Mouse (Mus musculus): ENCODE data around the gene H2-K1.
"Not testable (repeated sequence)": the region's sequence is repeated elsewhere in the genome, so short reads cannot be mapped to it uniquely, and the experiment has no call there.

Gene H2-K1

DNA sequence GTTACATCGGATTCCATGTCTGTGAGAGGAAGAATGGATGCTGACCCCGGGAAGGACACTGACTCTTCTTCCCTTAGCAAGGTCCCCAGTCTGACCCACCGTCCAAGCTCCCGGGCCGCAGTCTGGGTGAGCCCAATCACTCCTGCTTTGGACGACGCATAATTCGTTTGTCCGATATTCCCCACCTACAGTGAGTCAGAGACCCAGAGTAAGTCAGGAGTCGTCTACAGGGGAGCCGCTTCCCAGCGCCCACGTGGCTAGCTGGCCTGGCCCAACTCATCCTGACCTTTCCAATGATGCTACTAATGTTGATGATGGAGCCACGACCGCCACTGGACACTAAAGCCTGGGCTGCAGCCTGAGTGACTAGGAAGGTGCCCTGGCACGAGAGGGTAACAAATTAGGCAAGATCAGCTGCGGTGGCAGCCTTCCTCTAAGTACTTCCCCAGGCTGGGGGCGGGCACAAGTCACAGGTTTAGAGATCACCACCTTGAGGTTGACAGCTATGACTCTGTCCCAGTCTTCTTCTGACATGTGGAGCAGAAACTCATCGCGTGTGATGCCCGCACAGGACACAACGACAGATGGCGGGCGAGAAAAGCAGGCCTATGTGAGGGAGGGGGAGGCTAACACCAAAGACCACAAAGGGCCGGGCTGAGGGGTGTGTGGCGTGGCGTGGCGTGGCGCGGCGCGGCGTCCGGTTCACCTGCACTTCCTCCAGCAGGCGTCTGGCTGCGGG lies 26.9 kb upstream of the H2-K1 start:
- DNase-seq = peak; percentile 24

DNA sequence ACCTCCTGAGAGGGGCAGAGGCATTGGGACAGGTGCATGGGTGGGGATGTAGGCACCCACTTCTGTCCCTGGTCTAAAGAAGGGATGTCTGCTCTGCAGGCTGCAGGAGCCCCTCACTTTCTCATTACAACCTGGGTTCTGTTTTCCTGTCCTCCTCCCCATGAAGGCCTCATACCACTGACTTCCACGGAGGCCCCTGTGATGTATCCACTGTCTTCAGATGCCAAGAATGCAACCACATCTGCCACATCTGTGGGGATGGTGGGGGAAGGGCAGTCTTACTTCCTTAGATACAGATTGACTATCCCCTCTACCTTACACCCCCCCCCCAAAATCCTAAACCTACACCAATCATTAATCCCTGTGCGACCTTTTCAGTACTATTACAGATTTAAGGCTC lies 26.1 kb upstream of the H2-K1 start:
- DNase-seq = no peak

DNA sequence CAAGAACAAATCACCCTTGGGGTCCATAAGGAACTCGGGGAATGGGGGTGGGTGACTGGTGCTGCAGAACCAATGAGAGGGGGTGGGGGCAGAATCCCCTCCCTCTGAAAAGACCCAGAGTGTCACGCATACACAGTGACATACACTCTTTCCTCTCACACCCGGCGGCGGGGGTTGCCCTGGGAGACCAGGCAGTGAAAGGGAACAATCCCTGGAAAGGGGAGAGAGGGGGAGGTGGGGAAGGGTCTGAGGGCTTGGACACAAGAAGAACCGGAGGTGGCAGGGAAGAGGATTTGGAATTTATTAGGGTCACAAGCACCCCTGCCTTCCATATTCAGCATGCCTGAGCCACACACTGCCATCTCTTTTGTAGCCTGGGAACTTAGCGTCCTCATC lies 25.6 kb upstream of the H2-K1 start:
- DNase-seq = no peak

DNA sequence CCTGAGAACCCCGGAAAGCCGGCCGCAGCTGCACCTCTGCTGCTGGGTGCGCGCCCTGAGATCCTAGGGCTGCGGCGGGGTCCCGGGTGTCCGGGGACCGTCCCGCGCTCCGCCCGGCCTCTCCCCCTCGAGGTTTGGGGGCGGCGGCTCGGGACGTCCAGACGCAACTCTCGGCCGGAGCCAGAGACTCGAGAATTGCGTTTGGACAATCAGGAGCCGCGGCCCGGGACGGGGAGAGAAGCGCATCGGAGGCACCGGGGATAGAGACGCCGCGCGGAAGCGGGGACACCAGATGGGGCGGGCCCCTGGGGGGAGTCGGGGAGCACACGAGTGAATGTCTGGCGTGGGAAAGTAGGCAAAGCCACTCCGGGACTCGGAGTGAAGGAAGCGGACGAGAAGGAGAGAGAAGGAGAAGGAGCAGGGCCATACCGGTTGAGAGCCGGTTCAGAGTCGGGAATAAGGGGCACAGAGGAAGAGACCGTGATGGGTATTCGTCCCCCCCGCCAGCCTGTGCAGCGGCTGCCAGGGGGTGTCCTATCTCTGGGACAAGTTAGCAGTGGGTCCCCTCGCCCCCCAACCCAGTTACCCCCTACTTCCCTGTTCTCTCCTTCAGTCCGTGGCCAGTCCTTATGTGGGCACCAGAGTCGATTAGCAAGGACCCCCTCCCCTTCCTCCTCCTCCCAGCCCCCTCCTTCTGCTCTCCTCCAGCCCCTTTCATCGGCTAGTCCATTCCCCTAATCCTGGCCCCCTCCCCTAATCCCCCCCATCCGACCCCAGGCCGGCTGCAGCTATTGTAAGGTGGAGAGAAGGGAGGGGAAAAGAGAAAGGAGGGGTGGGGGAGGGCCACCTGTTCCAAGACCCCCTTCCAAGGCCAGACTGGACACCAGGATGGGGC lies 25.0 kb upstream of the H2-K1 start:
- DNase-seq = no peak

DNA sequence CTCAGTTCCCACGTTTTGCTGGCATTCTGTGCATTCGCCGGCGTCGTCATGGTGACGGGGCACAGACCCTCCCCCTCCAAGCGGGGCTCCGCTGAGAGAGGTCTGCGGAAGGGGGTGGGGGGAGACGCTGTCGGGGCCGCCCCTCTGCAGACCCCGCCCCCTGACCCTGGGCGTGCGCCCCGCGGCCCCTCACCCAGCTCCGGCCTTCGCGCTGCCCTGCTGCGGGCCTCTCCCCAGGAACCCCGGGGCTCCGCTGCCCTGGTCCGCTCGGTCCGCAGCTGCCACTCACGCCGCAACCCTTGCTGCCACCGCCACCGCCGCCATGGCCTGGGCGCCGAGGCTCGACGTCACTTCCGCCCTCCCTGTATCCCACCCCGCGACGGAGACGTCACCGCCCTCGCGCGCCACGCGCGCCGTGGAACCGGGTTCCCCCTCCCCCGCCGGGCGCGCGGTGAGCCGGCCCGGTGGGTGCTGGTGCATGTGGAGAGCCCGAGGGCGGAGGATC lies 24.2 kb upstream of the H2-K1 start, which contains the start of gene Ring1:
Ring1 (minus strand) TSS at position 364 of the 505 bp plus-strand sequence.
- DNase-seq = peak; percentile 90

DNA sequence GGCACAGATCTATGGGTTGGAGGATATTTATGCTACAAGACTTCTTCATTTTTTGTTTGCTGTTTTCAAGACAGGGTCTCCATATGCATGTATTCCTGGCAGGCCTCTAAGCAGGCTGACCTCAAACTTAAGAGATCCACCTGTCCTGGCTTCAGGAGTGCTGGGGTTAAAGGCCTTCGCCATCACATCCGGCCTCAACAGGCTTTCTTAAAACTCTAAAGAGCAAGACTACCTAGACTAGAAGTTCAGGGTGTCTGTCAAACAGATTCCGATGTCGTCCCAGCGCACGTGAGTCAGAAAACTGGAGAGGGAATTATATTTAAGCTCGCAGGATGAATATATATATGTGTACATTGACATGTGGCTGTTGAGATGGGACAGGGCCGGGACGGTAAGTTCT lies 23.5 kb upstream of the H2-K1 start:
- no peak for DNase-seq

DNA sequence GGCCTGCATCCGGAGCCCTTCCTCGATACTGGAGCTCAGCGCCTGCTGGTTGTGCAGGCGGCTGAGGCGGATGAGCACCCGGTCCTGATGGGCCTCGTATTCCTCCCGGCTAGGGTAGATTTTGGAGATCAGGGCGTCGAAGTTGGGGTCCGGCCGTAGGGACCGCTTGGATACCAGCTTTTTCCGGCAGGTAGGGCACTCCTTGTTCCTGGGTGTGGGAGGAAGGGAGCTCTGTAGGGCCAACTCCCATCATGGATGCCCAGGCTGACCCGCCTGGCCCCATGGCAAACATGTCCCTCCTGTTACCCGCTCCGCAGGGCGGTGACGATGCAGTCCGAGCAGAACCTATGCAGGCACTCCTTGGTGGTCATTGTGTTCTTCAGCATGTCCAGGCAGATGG lies 22.8 kb upstream of the H2-K1 start:
- DNase-seq = no peak

DNA sequence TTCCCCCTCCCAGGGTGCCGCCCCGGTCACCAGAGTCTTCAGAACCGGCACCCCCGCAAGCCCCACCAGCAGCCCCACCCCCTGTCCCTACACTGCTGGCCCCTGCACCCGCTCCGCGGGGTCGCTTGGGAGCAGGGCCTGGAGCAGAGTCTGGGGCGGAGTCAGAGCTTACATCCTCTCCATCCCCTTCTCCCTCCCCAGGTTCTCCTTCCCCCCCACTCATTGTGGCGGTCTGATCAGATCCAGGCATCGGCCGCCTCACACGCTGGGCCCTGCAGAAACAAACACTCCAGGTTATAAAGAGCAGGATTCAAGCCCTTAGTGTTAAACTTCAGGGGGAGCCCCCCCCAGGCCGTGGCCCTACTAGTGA lies 22.3 kb upstream of the H2-K1 start:
- no peak for DNase-seq

DNA sequence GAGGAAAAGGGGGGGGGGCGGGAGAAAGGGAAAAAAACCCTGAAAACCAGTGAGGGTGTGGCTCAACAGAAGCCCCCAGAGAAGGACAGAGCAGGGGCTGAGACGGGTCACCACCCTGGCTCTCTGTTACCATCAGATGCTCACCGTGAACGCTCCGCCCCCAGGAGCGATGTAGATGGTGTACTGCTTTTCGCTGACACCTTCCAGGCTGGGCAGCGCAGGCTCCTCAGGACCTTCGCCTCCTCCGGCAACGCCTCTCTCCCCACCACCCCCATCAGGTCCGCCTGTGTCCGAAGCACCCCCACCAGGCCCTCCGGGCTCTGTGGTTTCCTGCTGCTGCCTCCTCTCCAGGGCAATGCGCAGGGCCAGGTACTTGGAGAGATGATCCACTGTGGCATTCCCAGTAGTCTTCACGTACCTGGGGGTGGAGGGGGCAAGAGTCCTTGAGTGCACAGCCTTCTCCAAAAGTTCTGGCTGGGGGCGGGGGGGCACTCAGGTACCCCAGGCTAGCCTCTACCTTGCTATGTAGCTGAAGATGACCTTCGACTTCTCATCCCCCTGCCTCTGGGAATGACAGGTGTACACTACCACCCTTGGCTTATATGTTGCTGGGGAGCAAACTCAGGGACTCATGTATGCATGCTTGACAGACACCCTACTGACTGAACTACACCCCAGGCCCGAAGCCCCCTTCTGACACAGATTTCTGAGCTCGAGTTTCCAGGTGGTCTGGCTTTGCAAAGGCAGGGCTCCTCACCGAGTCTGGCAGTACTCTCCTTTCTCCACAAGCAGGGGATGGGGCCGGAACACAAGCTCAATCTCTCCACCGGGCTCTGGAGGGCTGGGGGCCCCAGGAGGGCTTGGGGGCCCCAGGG lies 21.6 kb upstream of the H2-K1 start:
- DNase-seq = no peak

DNA sequence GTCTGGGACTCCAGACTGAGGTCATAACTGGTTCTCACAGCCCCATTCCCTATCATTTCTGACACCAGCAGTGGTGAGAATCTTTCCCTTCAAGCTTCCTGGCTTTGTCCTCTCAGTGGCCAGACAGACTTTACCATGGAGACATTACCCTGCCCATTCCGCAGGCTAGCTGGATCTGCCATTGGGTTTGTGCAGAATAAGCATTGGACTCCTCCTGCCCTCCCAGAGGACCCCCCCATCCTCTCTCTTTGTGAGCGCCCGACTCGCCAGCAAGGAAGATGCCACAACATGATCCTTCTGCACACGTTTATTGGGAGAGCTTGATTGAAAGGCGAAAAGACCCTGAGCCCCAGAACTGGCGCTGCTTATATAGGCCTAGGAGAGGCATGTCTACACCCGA lies 13.3 kb upstream of the H2-K1 start:
- DNase-seq = no peak

DNA sequence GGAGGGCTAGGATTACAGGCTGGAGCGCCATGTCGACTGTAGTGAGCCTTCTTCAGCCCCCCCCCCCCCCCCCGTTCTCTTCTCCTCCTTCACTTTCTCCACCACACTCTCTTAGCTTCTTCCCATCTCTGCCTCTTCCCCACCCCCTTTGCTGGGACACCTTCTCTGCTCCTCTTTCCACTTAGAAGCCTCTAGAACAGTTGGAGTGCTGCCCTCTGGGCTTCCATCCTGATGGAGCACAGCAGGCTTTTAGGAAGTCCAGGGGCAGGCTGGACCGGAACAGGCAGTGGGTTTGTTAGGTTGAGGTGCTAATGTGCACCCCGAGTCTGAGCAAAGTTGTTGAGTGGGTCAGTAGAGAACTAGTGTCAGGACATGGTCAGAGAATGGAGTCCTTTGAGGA lies 10.0 kb upstream of the H2-K1 start:
- no peak for DNase-seq

DNA sequence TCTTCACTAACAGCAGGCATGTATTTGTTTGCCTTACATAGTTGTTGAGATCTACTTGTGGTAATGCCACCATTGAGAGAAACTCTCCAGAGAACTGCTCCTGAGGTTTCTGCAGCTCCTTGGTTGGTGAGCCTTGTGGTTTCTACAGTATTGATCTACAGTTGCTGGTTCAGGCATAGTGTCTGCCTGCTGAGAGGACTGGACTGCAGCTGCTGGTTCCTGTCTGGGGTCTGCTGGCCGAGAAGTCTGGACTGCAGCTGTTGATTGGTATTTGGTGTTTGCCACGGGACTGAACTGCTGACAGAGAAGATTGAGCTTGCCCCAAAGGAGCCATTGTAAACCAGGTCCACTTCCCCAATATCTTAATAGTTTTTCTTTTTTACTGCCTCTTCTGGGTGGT lies 6.4 kb upstream of the H2-K1 start:
- no peak for DNase-seq

DNA sequence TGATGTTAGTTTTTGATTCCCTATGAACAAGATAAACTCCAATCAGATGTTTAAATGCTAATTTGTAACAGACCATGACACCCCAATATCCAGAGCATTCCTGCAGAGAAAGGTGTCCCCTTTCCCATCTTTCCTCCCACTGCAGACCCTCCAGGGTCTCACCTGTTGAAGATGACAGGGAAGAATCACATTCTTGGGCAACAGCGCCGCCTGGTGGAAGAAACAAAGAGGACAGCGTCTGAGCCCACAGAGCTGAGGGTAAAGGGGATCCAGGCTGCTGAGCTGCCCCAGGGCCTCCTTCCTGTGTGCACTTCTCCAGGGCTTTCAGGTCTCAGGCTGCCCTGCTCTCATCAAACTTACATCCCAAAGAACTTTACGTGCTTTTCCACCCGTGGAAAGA lies 3.3 kb upstream of the H2-K1 start:
- DNase-seq = no peak

DNA sequence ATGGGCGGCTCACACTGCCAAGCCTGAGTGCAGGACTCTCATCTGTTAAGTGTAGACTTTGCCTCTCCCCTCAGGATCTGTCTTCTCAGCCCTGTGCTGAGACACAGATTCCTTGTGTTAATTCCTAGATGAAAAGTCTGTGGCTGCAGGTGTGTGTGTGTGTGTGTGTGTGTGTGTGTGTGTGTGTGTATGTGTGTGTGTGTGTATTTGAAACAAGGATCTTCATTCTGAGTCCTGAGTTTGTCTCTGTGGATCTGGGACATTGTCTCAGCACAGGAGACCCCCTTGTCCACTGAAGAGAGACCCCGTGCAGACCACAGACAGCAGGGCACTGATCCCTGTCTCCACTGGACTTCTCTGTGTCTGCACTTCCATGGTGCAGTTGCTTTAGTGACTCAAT lies 649 bp upstream of the H2-K1 start:
- DNase-seq = not testable (repeated sequence)

DNA sequence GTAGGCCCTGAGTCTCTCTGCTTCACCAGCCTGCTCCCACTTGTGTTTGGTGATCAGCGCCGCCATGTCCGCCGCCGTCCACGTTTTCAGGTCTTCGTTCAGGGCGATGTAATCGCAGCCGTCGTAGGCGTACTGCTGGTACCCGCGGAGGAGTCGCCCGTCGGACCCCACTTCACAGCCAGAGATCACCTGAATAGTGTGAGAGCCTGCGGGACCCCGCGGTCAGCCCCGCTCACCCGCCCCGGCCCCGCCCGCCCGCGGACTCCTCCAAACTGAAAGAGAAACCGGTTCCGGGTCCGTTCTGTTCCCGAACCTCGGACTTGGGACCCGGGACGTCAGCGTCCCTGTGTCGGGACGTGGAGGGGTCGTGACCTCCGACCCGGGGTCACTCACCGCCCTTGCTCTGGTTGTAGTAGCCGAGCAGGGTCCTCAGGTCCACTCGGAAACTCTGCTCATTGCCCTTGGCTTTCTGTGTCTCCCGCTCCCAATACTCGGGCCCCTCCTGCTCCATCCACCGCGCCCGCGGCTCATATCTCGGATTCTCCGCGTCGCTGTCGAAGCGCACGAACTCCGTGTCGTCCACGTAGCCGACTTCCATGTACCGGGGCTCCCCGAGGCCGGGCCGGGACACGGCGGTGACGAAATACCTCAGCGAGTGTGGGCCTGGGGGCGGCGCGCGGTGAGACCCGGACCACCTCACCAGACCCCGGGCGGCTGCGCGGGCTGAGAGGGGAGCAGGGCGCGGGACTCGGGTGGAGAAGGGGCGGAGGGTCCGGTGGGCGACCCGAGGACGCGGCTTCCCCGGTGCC lies 602 bp downstream of the H2-K1 start:
- DNase-seq = peak; percentile 37

DNA sequence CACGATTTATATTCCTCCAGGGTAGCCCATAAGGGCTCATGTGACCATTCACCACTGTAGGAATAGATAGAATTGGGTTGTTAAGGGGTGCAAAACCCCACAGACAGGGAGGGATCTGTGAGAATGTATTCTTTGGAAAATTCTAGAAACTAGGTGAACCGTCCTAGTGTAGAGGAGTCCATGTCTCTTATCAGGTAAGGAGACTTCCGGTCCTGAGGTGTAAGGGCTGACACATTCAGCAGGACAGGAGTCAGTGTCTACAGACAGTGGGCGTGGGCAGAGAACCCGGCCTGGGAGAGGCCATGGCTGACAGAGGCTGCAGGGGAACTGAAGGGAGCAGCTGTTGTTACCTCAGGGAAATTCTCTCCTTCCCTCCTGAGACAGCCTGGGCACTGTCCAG lies 1.4 kb downstream of the H2-K1 start:
- DNase-seq = not testable (repeated sequence)

DNA sequence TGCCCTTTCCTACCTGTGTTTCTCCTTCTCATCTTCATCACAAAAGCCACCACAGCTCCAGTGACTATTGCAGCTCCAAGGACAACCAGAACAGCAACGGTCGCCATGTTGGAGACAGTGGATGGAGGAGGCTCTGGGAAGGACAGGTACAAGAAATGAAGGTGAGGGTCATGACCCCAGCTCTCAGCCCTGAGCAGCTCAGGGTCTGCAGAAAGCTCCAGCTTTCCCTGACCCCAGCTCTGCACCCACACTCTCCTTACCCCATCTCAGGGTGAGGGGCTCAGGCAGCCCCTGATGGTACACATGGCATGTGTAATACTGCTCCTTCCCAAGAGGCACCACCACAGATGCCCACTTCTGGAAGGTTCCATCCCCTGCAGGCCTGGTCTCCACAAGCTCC lies 3.1 kb downstream of the H2-K1 start:
- not testable (repeated sequence) for DNase-seq

DNA sequence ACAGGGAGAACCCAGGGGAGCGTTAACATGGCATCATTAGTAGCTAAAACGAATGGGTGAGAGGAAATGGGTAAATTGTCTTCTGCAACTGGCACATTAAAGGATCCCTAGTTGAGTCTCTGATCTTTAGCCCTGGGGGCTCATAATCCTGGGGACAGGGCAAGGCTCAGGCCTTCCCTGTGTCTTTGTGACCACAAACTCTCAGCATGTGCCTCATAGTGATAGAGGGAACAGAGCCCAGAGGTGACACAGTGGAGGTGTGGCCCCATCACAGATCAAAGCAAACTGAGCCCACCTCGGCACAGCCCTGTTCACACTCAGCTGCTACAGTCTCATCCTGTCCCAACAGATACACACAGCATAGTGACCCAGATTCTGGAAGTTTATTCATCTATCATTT lies 4.5 kb downstream of the H2-K1 start:
- no peak for DNase-seq

DNA sequence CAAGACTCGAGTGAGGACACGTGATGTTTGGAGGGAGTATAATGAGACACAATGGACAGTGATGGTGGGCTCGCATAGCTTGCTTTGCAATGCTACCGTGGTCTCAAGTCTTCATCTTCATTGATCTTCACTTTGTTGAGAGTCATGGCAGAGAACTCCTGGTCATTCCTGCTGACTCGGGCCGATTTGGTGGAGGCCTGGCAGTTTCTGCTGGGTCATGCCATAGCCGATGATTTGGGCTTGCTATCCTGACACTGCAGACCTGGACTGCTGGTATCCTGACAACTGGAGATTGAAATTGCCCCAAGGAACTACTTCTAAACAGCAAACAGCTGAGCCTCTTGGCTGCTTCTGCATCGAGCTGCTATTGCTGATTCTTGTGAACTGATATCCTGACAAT lies 5.2 kb downstream of the H2-K1 start:
- no peak for DNase-seq

DNA sequence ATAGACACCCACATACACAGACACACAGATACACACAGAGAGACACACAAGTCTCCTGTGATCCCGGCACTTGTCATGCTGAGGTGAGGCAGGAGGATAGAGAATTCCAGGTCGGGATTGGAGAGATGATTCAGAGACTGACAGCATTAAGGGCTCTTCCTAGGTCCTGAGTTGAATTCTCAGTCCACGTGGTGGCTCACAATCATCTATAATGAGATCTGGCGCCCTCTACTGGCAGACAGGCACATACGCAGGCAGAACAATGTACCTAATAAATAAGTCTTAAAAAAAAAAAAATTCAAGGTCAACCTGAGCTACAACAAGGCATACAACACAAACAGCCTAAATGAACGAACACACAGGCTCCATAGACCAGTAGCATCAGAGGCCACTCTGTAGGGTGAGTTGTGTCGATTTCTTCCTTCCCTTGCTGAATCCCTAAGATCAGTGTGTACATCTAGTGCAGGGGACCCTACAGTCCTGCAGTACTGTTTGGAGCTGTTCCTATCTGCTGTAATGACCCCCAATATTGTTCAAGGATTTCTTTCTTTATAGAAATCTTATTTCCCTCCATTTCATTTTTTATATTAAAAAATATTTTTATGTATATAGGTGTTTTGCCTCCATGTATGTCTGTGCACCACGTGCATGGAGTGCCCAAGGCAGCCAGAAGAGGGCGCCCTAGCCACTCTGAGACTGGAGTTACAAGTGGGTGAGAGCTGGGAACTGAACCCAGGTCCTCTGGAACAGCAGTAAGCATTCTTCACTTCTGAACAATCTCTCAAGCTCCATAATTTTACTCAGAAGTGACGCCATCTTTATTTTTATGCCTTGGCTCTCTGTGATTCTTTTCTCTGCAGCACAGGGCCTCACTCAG lies 8.1 kb downstream of the H2-K1 start:
- peak; percentile 64 for DNase-seq

DNA sequence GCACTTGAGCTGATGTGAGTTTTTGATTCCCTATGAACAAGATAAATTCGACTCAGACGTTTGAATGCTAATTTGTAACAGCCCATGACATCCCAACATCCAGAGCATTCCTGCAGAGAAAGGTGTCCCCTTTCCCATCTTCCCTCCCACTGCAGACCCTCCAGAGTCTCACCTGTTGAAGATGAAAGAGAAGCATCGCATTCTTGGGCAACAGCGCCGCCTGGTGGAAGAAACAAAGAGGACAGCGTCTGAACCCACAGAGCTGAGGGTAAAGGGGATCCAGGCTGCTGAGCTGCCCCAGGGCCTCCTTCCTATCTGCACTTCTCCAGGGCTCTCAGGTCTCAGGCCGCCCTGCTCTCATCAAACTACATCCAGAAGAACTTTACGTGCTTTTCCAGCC lies 18.0 kb downstream of the H2-K1 start:
- peak; percentile 58 for DNase-seq
